Mouse (Mus musculus) activated CD4-positive, CD25-positive, alpha-beta regulatory T cell, adult 9 weeks (primary cell): Measurements from ENCODE around the gene Stam. TPM values are rescaled to one million over a fixed set of nuclear protein-coding genes. Genes with fewer than 3 reads are reported as not detected.

Experiments
- polyA plus RNA-seq: library from polyadenylated mRNA; unstranded; fragments of 100-300 nt; shearing (Covaris generic); gene quantifications from one replicate; pipeline ENCODE4 v1.2.1, GENCODE M21; 2017

Stam gene
- polyA plus RNA-seq, result 43.1 TPM

DNA sequence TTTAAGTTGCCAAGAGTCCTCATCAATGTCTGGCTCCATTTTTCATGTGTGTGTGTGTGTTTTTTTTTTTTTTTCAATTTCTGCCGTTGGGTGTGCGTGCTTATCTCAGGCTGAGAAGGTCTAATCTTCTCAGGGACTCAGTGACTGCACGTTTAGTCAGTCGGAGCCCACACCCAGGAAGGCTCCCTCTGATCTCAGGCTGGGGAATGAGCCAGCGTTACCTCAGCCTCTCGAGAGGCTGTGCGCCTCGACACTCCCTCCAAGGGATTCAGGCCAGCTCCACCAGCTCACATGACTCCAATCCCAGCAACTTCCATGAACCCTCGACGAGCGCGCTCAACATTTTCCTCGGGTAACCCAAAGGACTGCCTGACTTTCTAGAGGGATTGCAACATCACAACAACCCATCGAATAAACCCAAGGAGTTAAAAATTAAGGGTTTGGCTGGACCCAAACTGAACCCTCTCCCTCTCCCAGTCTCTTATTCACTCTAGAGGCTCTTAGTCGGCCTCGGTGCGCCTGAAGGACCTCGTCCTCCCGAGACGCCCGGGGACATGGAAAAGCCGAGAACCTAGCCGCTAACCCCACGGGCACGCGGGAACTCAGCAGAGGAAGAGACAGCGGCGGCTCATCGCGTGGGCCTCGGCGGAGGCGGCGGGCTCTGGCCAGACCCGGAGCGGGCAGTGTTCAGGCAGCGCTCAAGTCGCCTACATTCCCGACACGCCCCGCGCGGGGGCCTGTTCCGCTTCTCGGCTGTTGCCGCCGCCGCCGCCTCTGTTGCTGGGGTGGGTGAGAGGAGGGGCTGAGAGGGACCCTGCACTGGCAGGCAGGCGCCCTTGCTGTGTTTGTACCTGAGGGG, at the start of gene Stam:
Gene Stam (plus strand): TSS at position 737 of the 859 bp plus-strand sequence.

DNA sequence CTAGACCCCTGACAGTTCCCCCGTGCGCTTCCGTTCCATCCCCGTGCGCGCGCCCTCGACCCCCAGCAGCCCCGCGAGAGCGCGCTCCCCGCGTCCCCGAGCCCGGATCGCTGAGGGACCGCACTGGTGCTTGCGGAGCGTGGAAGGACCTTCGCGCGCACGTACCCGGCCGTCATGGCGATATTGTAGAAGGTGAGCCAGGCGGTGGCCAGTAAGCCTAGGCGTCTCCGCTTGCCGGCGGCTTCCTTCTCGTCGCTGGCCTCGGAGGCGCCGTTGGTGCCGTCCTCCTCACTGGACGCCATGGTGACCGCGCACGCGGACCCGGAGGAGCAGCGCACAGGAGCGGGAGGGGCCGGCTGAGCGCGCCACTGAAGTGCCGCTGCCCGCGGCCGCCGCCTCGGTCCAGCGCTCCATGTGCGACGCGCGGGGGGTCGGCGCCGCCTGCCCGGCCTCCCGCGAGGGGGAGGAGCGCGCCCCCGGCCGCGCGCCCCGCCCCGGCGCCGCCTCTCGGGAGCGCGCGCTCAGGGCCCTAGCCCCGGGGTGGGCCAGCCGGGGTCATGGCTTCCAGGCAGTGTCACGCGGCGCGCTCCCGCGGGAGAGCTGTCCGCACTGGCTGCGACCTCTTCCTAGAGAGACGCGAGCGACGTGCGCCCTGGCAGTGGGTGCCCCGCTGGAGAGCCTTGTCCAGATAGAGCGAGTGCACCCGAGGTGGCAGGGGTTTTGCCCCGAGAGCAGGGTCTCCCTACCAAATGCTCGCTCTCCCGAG, 18.1 kb upstream of the Stam start, which contains the start of gene Hacd1:
Gene Hacd1 (minus strand): TSS at position 570 of the 766 bp plus-strand sequence.

DNA sequence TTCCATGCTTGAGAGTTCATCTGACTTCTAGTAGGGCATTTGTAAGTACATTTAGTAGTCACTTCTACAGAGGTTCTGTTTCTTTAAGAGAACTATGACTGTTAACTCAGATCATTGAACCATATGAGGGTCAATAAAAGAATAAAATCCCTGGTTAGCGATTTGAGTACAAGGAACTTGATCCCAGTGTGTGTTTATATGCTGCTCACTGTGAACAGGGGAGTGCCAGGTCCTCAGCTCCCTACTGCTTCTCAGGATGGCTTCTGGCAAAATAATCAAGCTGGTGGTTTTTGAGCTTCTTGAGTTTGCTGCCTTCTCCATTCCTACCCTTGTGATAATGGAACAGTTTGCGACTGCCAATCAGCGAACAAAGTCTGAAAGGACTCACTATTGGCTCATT, 100.4 kb downstream of the Stam start, which contains the start of gene Tmem236:
Gene Tmem236 (plus strand): TSS at position 190 of the 400 bp plus-strand sequence.

Other genes starting within 250 kb of the Stam start
- not detected for gene Hacd1, start 18.0 kb upstream of the Stam start, polyA plus RNA-seq
- not detected for gene Tmem236, start 100.4 kb downstream of the Stam start, polyA plus RNA-seq
- 2.0 TPM for gene Mrc1, start 155.3 kb downstream of the Stam start, polyA plus RNA-seq